Mouse (Mus musculus): ENCODE data around the gene Pdk2. TPM values are rescaled to one million over a fixed set of nuclear protein-coding genes. Genes with fewer than 3 reads are reported as not detected.

The Pdk2 gene
- polyA plus RNA-seq, 1 experiment from 2014 or later = 46.5 TPM

- Histone ChIP-seq H3K27ac (ENCODE audit: low read depth, low read length) (no peak overlapping the region), H3K9ac (ENCODE audit: low read depth, low read length) (no peak overlapping the region), H3K4me3 (ENCODE audit: low read length) (no peak overlapping the region), H3K4me2 (replicated peaks; ENCODE audit: low read depth, low read length) (no peak overlapping the region), H3K27me3 (ENCODE audit: control insufficient read depth, insufficient read depth, low read length) (no peaks in the 10 kb centered on the region), H3K4me1 (ENCODE audit: control insufficient read depth, insufficient read depth, low read length) (peaks cover 29% of the 10 kb centered on the region), H3K9me3 (ENCODE audit: control insufficient read depth, low read length) (no peaks in the 10 kb centered on the region), H3K36me3 (ENCODE audit: control insufficient read depth, insufficient read depth, low read length) (peaks cover 52% of the 10 kb centered on the region)
- 90% methylated on average over 12 of the region's 12 CpGs for whole genome bisulfite sequencing
- no peak for ATAC-seq (ENCODE audit: low FRiP score, low TSS enrichment)
Measured at GRCm38 (mm10) chr11:95004136-95004936, 36.8 kb downstream of the Pdk2 start.

- Histone ChIP-seq H3K27me3 (ENCODE audit: control insufficient read depth, insufficient read depth, low read length) (no peaks in the 10 kb centered on the region), H3K9me3 (ENCODE audit: control insufficient read depth, low read length) (no peaks in the 10 kb centered on the region), H3K4me1 (ENCODE audit: control insufficient read depth, insufficient read depth, low read length) (peaks cover 25% of the 10 kb centered on the region), H3K4me3 (ENCODE audit: low read length) (no peak overlapping the region), H3K36me3 (ENCODE audit: control insufficient read depth, insufficient read depth, low read length) (peaks cover 68% of the 10 kb centered on the region), H3K4me2 (replicated peaks; ENCODE audit: low read depth, low read length) (no peak overlapping the region), H3K27ac (ENCODE audit: low read depth, low read length) (no peak overlapping the region), H3K9ac (ENCODE audit: low read depth, low read length) (no peak overlapping the region)
- no peak for ATAC-seq (ENCODE audit: low FRiP score, low TSS enrichment)
- 93% methylated on average over 8 of the region's 8 CpGs for WGBS
Measured at GRCm38 (mm10) chr11:95002705-95003104, 38.4 kb downstream of the Pdk2 start.

- no peak overlapping the region for H3K9ac ChIP-seq (ENCODE audit: low read depth, low read length)
- no peak overlapping the region for H3K4me2 ChIP-seq (replicated peaks; ENCODE audit: low read depth, low read length)
- WGBS = 86% methylated on average over 21 of the region's 21 CpGs
- H3K36me3 ChIP-seq (ENCODE audit: control insufficient read depth, insufficient read depth, low read length) = peaks cover 77% of the 10 kb centered on the region
- no peak overlapping the region for H3K27ac ChIP-seq (ENCODE audit: low read depth, low read length)
- H3K4me1 ChIP-seq (ENCODE audit: control insufficient read depth, insufficient read depth, low read length) = peaks cover 21% of the 10 kb centered on the region
- no peaks in the 10 kb centered on the region for H3K9me3 ChIP-seq (ENCODE audit: control insufficient read depth, low read length)
- H3K27me3 ChIP-seq (ENCODE audit: control insufficient read depth, insufficient read depth, low read length) = no peaks in the 10 kb centered on the region
- no peak overlapping the region for H3K4me3 ChIP-seq (ENCODE audit: low read length)
- ATAC-seq (ENCODE audit: low FRiP score, low TSS enrichment) = no peak
Measured at GRCm38 (mm10) chr11:95001584-95002347, 39.4 kb downstream of the Pdk2 start.

GRCm38 (mm10) chr11:95001058-95001457, 40.1 kb downstream of the Pdk2 start:
- no peaks in the 10 kb centered on the region for H3K9me3 ChIP-seq (ENCODE audit: control insufficient read depth, low read length)
- no peak overlapping the region for H3K9ac ChIP-seq (ENCODE audit: low read depth, low read length)
- H3K4me3 ChIP-seq (ENCODE audit: low read length) = no peak overlapping the region
- no peaks in the 10 kb centered on the region for H3K27me3 ChIP-seq (ENCODE audit: control insufficient read depth, insufficient read depth, low read length)
- H3K36me3 ChIP-seq (ENCODE audit: control insufficient read depth, insufficient read depth, low read length) = peaks cover 82% of the 10 kb centered on the region
- no peak overlapping the region for H3K4me2 ChIP-seq (replicated peaks; ENCODE audit: low read depth, low read length)
- peak overlapping the region; percentile 74 for H3K27ac ChIP-seq (ENCODE audit: low read depth, low read length)
- WGBS = 3% methylated on average over 8 of the region's 8 CpGs
- peak; percentile 59 for ATAC-seq (ENCODE audit: low FRiP score, low TSS enrichment)
- peaks cover 17% of the 10 kb centered on the region for H3K4me1 ChIP-seq (ENCODE audit: control insufficient read depth, insufficient read depth, low read length)

DNA sequence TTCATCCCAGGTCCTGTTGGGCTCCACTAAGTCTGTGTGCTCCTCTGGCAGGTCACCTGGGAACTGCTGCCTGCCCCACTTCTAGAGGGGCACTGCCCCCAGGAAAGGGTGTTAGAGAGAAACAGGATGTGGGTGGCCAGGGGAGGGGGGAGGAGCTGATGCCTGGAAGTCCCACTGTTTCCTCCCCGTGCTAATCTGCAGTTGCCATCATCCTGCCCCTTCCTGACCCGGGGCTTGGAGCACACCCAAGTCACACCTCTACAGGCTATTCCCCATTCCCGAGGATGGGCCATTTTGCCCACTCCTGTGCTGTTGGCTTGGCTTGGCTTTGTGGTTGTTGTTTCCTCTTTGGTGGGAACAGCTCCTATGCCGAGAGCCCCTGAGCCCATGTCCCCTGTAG, 40.6 kb downstream of the Pdk2 start:
- H3K9ac ChIP-seq (ENCODE audit: low read depth, low read length) = no peak overlapping the region
- ATAC-seq (ENCODE audit: low FRiP score, low TSS enrichment) = peak; percentile 17
- no peaks in the 10 kb centered on the region for H3K27me3 ChIP-seq (ENCODE audit: control insufficient read depth, insufficient read depth, low read length)
- H3K4me1 ChIP-seq (ENCODE audit: control insufficient read depth, insufficient read depth, low read length) = peaks cover 16% of the 10 kb centered on the region
- no peak overlapping the region for H3K4me2 ChIP-seq (replicated peaks; ENCODE audit: low read depth, low read length)
- peaks cover 78% of the 10 kb centered on the region for H3K36me3 ChIP-seq (ENCODE audit: control insufficient read depth, insufficient read depth, low read length)
- no peak overlapping the region for H3K4me3 ChIP-seq (ENCODE audit: low read length)
- H3K27ac ChIP-seq (ENCODE audit: low read depth, low read length) = peak overlapping the region; percentile 74
- H3K9me3 ChIP-seq (ENCODE audit: control insufficient read depth, low read length) = no peaks in the 10 kb centered on the region
- WGBS = 12% methylated on average over 4 of the region's 4 CpGs

DNA sequence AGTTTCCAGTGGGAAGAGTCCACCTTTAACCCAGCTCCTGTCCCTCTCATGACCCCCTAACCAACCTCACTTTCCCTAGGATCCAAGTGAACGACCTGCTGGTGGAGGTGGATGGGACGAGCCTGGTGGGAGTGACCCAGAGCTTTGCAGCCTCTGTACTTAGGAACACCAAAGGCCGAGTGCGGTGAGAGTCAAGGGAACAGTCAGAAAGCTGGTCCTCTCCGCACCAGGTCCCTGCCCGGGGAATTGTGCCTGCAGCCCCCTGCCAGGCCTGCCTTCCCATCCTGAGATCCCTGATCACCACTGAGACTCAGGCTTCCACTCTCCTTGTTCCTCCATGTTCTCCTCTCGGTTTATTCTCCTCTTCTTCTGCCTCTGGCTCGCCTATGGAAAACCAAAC, 41.0 kb downstream of the Pdk2 start:
- peaks cover 77% of the 10 kb centered on the region for H3K36me3 ChIP-seq (ENCODE audit: control insufficient read depth, insufficient read depth, low read length)
- H3K4me1 ChIP-seq (ENCODE audit: control insufficient read depth, insufficient read depth, low read length) = peaks cover 19% of the 10 kb centered on the region
- no peak for ATAC-seq (ENCODE audit: low FRiP score, low TSS enrichment)
- peak overlapping the region; percentile 74 for H3K27ac ChIP-seq (ENCODE audit: low read depth, low read length)
- no peak overlapping the region for H3K4me3 ChIP-seq (ENCODE audit: low read length)
- H3K27me3 ChIP-seq (ENCODE audit: control insufficient read depth, insufficient read depth, low read length) = no peaks in the 10 kb centered on the region
- 61% methylated on average over 8 of the region's 8 CpGs for WGBS
- no peak overlapping the region for H3K4me2 ChIP-seq (replicated peaks; ENCODE audit: low read depth, low read length)
- H3K9ac ChIP-seq (ENCODE audit: low read depth, low read length) = no peak overlapping the region
- no peaks in the 10 kb centered on the region for H3K9me3 ChIP-seq (ENCODE audit: control insufficient read depth, low read length)

DNA sequence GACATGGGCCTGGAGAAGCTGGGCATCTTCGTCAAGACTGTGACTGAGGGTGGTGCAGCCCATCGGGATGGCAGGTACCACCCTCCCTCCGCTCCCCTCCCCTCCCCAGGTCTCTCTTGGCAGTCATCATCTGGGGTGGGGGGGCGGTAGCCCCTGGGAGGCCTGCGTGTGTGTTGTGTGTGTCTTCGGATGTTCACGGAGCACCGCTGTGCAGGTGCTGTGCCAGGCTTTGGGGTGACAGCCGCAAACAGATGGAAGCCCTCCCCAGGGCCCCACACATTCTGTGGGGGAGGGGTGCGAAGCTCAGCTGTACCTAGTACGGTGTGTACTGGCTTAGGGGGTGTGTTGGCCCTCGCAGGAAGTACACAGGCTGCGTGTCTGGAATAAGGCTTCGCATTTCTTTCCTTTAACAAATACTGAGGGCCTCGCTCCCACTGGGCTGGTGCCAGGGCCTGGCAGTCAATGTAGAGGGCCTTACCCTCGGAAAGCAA, 43.1 kb downstream of the Pdk2 start:
- 90% methylated on average over 16 of the region's 16 CpGs for WGBS
- H3K27me3 ChIP-seq (ENCODE audit: control insufficient read depth, insufficient read depth, low read length) = no peaks in the 10 kb centered on the region
- H3K4me1 ChIP-seq (ENCODE audit: control insufficient read depth, insufficient read depth, low read length) = peaks cover 40% of the 10 kb centered on the region
- peaks cover 71% of the 10 kb centered on the region for H3K36me3 ChIP-seq (ENCODE audit: control insufficient read depth, insufficient read depth, low read length)
- H3K27ac ChIP-seq (ENCODE audit: low read depth, low read length) = no peak overlapping the region
- no peak for ATAC-seq (ENCODE audit: low FRiP score, low TSS enrichment)
- H3K9ac ChIP-seq (ENCODE audit: low read depth, low read length) = no peak overlapping the region
- H3K9me3 ChIP-seq (ENCODE audit: control insufficient read depth, low read length) = no peaks in the 10 kb centered on the region
- H3K4me3 ChIP-seq (ENCODE audit: low read length) = no peak overlapping the region
- H3K4me2 ChIP-seq (replicated peaks; ENCODE audit: low read depth, low read length) = no peak overlapping the region

DNA sequence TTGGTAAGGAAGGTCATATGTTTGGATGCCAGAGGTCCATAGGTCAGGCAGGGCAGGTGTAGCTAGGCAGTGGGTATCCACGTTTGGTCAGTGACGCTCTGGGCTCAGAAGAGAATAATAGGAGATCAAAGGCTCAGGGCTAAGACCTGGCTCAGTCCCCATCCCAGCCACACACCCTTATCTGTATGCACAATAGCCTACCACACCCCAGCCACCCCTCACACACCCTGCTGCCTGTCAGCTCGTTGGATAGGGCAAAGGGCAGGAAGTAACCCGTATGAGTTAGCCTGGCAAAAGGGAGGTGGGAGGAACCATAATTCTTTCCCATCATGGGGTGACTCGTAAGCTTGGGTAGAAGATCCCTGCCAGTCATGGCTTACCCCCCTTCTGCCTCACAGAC, 43.6 kb downstream of the Pdk2 start:
- H3K4me3 ChIP-seq (ENCODE audit: low read length) = no peak overlapping the region
- H3K4me2 ChIP-seq (replicated peaks; ENCODE audit: low read depth, low read length) = no peak overlapping the region
- H3K9ac ChIP-seq (ENCODE audit: low read depth, low read length) = no peak overlapping the region
- WGBS = 55% methylated on average over 5 of the region's 5 CpGs
- peaks cover 66% of the 10 kb centered on the region for H3K36me3 ChIP-seq (ENCODE audit: control insufficient read depth, insufficient read depth, low read length)
- peaks cover 45% of the 10 kb centered on the region for H3K4me1 ChIP-seq (ENCODE audit: control insufficient read depth, insufficient read depth, low read length)
- H3K27me3 ChIP-seq (ENCODE audit: control insufficient read depth, insufficient read depth, low read length) = no peaks in the 10 kb centered on the region
- H3K9me3 ChIP-seq (ENCODE audit: control insufficient read depth, low read length) = no peaks in the 10 kb centered on the region
- H3K27ac ChIP-seq (ENCODE audit: low read depth, low read length) = no peak overlapping the region
- ATAC-seq (ENCODE audit: low FRiP score, low TSS enrichment) = no peak

- Histone ChIP-seq H3K27me3 (ENCODE audit: control insufficient read depth, insufficient read depth, low read length) (no peaks in the 10 kb centered on the region), H3K9me3 (ENCODE audit: control insufficient read depth, low read length) (no peaks in the 10 kb centered on the region), H3K4me2 (replicated peaks; ENCODE audit: low read depth, low read length) (no peak overlapping the region), H3K36me3 (ENCODE audit: control insufficient read depth, insufficient read depth, low read length) (peaks cover 59% of the 10 kb centered on the region), H3K9ac (ENCODE audit: low read depth, low read length) (no peak overlapping the region), H3K4me1 (ENCODE audit: control insufficient read depth, insufficient read depth, low read length) (peaks cover 49% of the 10 kb centered on the region), H3K27ac (ENCODE audit: low read depth, low read length) (no peak overlapping the region), H3K4me3 (ENCODE audit: low read length) (no peak overlapping the region)
- WGBS = 90% methylated on average over 6 of the region's 6 CpGs
- no peak for ATAC-seq (ENCODE audit: low FRiP score, low TSS enrichment)
Measured at GRCm38 (mm10) chr11:94996984-94997383, 44.2 kb downstream of the Pdk2 start.
